Mouse (Mus musculus) cerebellum, adult 11 months (tissue): ENCODE measurements around the gene Gm5478.
"Not testable (repeated sequence)": the region's sequence is repeated elsewhere in the genome, so short reads cannot be mapped to it uniquely, and the experiment has no call there.

Source experiments
- DNase-seq: peaks from one replicate; pipeline ENCODE4 v3.0.0; 2022

Gm5478 gene

GRCm38 (mm10) chr15:101647280-101647679, at the start of gene Gm5478:
TSS of gene Gm5478 (minus strand) at chr15:101647380.
- no peak for DNase-seq

- no peak for DNase-seq
These were observed 47.0 kb upstream of the Gm5478 start, which contains the start of gene Krt6a for GRCm38 (mm10) chr15:101694207-101694606. TSS of gene Krt6a (minus strand) at chr15:101694307.

GRCm38 (mm10) chr15:101690460-101690859, 43.3 kb upstream of the Gm5478 start:
- DNase-seq: not testable (repeated sequence)

- DNase-seq: no peak
These were observed 41.0 kb upstream of the Gm5478 start for GRCm38 (mm10) chr15:101688161-101688560.

GRCm38 (mm10) chr15:101680187-101680586, 33.0 kb upstream of the Gm5478 start, which contains the start of gene Krt6b:
TSS of gene Krt6b (minus strand) at chr15:101680287.
- DNase-seq: no peak

GRCm38 (mm10) chr15:101675978-101676377, 28.8 kb upstream of the Gm5478 start:
- DNase-seq: no peak

GRCm38 (mm10) chr15:101652736-101653265, 5.6 kb upstream of the Gm5478 start:
- no peak for DNase-seq

GRCm38 (mm10) chr15:101627884-101628283, 19.3 kb downstream of the Gm5478 start, which contains the start of gene Gm5414:
TSS of gene Gm5414 (minus strand) at chr15:101628188.
- no peak for DNase-seq

GRCm38 (mm10) chr15:101599123-101599522, 48.1 kb downstream of the Gm5478 start:
- no peak for DNase-seq
